Mouse (Mus musculus) gastrocnemius, adult 18-20 months (tissue): Measurements from ENCODE around the gene Cgrrf1. TPM values are rescaled to one million over a fixed set of nuclear protein-coding genes. Genes with fewer than 3 reads are reported as not detected.
A peak's percentile ranks its signal among the peaks of the same experiment; 100 is the strongest.

ENCODE experiments used
- DNase-seq: peaks from one replicate; pipeline ENCODE4 v3.0.0; 2021; ENCODE audit warnings: low spot score
- total RNA-seq, 2 experiments: library from RNA; stranded (reverse); gene quantifications; 2 replicates each; pipeline ENCODE4 v1.2.3; 2021

Gene Cgrrf1
- total RNA-seq, 2 experiments from 2014 or later, result 48.2 to 52.4 TPM

DNA sequence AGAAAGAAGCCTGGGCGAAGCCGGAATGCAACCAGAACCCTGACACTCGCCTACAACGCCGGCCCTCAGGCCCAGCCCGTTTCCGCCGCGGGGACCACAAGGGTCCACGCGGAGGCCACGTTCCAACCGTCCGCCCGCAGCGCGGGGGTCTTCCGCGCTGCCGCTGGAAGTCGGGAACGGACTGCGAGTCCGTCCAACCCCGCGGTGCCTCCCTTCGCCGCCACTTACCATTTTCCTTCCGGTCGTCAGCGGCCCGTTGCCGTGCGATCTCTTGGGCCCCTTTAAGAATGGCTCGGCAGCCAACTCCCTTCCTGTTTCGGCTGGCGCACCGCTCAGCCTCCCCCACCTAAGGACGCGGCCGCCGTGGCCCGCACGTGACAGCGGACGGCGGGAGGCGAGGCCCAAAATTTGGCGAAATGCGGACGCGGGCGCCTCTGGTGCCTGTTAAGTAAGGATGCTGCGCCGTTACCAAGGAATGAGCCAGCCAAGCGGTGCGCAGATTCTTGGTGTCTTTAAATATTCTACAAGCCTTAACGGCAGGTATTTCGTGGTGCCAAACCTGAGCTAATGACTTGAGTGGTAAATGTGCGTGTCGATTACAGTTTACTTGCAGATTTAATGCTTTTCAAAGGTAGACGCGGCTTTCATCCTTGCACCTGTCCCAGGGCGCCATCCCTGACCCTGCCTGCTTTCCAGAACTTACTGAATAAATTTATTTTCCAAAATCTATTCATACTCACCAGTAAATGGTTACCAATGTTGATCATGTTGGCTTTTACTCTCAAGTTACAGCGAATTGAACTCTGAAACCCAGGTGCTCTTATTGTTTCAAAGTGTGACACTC lies 9.8 kb upstream of the Cgrrf1 start, which contains the start of gene Gmfb:
Gene Gmfb, minus strand, starts transcription at position 370 of the 844 bp plus-strand sequence.
- DNase-seq, result peak; percentile 96

DNA sequence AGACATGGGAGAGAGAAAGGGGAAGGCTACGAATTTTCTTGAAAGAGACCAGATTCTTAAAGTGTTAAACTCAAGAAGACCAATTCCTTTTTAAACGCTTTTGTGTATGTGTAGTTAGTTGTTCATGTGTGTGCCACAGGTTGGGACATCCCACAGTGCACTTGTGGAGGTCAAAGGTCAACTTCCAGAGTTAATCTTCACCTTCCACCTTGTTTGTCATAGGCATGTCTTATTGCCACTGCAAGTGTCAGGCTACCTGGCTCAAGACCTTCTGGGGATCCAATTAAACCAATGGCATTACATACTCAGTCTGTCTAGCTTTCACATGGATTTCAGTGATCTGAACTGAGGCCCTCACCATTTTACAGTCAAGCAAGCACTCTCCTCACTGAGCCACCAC lies 7.9 kb upstream of the Cgrrf1 start:
- no peak for DNase-seq

DNA sequence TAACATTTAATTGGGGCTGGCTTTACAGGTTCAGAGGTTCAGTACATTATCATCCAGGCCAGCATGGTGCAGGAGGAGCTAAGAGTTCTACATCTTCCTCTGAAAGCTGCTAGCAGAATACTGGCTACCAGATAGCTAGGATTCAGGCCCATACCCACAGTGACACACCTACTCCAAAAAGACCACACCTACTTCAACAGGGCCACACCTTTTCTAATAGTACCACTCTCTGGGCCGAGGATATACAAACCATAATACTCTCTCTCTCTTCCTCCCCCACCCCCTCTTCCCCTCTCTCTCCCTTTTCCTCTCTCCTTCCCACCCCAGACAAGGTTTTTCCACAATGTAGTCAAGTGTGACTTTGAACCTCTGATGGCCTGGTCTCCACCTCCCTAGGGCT lies 4.5 kb upstream of the Cgrrf1 start:
- DNase-seq, result no peak

DNA sequence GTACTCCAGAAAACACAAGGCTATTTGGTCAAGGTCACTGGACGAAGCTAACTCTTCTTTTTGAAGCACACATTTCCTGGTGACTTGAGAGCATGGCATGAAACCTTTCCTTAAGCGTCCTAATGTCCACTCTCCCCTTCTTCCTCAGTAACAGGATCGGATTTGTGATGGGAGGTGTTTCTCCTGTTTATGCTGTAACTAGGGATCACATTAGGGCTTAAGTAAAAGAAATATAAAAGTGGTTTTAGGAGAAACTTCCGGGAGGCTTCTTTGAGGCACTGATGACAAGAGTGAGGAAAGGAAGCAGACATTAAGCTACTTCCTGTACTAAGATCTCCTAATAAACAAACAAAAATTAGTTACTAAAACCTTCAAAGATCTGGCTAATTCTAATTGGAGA lies 630 bp upstream of the Cgrrf1 start:
- DNase-seq, result no peak

DNA sequence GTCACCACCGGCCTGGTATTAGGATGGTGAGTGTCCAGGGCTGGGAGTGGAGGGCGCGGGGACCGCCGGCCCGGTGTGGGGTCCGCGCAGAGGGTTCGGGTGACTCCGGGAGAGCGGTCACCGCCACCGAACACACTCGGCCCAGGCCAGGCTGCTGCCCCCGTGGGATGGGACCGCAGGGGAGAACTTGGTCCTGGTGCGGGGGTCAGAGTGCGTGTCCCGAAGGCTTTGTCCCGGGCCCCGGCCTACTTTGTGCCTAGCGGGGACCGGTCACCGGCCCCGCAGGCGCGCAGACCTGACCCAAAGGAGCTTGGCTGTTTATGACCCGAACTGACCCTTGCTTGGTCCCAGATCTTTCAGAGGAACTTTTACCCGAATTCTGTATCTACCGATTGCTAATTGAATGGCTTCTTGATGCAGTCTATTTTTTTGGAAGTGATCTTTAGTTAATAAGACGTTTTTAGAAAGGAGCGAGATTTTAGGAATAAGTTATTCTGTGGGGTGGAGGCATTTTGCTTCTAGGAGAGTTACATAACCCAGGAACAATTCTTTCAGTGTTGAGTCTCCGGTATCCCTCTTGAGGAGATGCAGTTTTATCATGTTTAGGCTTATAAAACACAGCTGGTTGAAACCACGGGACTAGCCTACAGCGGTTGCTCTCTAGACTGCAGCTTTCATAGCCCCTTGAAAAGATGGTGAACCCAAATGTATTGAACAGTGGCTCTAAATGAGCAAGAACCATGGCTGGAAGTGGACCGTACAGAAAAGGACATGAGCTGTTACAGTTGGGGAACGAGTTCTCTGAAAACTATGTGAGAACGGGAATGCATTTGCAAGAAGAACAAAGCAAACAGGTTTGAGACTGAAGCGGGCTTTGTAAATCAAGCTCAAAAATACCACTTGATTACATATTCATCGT lies 688 bp downstream of the Cgrrf1 start:
- DNase-seq, result no peak

DNA sequence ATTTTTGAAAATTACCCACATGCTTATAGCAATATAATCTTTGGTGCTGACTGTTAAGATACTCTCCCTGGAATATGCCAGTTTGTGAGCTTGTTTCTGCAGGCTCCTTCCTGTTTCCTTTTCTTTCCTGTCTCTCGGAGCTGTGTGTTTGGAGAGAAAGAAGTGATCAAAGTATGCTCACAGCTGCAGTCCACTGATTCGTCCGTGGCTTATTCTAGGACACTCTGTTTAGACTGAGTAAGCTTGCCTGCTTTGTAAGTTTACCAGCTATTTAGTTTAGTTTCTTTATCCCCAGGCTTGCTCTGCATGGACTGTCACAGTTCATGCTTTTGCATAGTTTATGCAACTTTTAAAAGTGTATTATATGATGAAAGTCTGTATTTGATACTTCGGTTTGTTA lies 7.4 kb downstream of the Cgrrf1 start:
- DNase-seq, result no peak

DNA sequence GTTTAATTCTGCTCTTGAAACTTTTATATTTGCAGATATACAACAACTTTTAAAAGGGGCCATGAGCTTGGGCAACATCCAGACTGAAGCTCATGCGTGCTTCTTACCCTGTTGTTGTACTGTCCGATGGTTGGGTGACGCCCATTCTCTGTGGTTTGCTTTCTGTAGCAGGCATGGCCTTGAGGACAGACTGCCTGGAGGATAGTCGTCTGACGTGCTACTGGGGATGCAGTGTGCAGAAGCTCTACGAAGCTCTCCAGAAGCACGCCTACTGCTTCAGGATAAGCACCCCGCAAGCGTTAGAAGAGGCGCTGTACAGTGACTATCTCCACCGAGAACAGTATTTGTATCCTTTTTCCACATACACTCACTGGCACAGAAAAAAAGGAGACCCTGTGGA lies 13.8 kb downstream of the Cgrrf1 start:
- DNase-seq, result no peak

DNA sequence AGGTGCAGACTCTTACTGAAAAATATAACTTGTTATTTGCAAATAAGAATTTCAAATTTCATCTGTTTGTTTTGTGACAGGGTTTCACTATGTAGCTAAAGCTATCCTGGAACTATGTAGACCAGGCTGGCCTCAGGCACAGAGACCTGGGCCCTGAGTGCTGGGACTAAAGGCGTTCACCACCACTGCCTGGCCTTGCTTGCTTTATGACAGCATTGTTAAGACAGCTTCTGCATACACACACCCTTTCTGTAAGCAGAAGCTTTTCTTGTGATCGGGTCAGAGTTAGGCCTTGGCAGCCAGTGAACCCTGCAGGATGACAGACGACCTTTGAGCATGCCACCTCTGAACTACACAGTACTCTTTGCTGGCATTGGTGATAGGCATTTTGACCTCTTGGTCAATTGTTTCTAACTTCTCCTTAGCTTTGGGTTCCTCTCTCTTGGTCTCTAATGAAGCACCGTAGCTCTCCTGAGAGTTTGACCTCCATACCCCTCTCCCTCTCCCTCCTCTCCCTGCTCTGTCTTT lies 16.2 kb downstream of the Cgrrf1 start:
- no peak for DNase-seq

DNA sequence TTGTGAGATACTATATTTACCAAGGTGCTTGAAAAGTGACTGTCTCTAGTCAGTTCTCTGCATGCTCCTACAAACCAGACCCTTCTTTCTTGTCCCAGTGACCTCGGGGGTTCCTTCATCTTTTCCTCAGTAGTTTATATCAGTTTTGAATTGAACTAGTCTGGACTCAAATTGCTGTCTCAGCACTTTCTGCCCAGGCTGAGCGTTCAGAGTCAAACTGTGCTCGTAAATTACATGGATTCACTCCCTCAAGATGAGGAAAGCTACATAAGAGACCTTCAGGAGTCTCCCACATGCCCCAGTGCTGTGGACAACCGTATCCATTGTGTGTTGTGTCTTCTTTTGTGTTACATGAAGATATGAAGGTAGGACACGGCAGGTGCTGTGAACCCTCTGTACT lies 16.8 kb downstream of the Cgrrf1 start:
- DNase-seq, result no peak

DNA sequence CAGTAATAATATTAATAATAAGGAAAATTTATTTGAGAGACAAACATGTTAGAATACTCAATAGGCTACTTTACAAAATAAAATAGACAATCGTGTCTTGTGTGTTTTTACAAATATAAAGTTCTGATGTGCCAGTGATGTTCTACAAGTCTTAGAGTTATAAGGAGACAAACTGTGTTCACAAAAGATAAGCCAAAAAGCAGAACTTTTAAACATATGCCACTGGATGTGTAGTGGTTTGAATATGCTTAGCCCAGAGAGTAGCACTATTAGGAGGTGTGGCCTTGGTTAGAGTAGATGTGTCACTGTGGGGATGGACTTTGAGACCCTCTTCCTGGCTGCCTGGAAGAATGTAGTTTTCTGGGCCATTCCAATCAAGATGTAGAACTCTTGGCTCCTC lies 17.8 kb downstream of the Cgrrf1 start:
- no peak for DNase-seq

DNA sequence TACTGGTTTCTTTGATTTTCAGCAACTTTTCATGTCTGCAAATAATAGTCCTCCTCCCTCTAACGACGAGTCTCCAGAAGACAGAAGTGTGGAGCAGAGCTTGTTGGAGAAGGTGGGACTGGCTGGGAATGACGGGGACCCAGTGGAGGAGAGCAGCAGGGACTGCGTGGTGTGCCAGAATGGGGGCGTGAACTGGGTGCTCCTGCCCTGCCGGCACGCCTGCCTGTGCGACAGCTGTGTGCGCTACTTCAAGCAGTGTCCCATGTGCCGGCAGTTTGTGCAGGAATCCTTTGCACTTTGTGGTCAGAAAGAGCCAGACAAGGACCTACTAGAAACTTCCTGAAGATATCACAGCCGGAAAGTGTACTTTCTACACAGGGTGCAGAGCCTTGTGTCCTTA lies 21.8 kb downstream of the Cgrrf1 start:
- no peak for DNase-seq

DNA sequence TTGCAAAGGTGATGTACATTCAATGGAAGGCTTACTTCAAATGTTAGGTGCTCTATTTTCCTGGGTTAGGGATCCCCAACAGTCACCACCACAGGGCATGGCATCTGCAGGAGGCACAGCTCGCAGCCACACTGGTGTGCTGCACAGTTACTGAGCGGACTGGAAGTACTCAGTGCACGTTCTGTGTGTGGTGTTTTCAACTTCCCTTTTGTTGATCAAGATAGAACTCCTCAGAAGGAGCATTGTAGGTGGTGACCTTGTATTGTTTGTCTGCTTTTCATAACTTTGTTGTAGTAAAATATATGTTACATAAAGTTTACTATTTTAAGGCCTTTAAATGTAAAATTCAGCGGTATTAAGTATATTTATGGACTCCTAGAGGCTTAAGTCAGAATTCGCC lies 31.0 kb downstream of the Cgrrf1 start:
- DNase-seq, result no peak

DNA sequence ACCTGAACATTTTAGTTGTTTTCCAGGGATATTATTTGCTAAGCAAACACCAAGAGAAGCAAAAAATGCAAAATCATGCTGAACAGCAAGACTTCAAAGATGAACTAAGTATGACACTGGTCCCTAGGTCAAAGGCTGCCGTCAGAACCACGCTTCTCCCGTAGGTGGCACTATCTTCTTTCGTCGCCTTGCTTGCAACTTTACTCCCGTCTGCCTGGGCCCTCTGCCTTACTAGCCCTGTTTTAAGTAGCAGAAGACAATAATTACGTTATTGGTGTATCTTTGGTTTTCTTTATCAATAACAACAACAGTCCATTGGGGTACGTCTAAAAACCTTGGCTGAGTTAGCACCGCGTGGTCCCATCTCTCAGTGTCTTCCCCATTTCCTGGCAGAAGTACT lies 49.0 kb downstream of the Cgrrf1 start:
- peak; percentile 82 for DNase-seq

DNA sequence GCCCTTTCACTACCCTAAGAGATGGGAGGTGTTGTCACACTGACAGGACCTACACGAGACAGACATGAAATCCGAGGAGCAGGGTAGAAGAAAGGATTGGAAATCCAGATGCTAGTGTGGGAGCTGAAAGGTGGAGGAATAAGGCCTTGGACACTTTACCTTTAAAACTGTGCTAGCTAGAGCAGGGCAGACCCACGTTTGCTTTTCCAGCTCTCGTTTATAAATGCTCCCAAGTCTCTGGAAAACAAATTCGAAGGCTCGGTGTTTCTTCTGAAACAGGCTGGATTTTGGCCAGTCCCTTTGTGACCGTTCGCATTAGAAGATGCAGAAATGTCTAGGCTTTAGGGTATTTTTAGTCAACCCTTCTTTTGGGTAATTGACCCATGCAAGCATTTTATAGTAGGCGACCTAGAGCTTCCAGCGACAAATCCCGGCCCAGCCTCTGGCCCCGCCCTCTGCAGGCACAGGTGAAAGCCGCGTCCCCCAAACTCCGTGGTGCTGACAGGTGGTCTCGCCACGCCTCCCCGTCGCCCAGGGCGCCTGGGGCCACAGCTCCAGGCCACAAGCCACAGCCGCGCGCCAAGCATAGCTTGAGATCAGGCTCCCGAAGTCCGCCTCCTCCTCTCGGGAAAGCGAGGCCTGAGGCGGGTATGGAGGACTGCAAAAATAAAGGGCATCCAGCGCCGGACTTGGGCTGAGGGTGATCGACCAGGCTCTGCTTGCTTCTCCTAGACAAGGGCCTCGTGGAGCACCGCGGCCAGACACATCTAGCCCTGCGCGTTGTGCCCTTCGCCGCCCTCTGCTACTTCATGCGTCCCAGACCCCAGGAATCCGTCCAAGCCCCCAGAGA lies 49.9 kb downstream of the Cgrrf1 start:
- peak; percentile 60 for DNase-seq

DNA sequence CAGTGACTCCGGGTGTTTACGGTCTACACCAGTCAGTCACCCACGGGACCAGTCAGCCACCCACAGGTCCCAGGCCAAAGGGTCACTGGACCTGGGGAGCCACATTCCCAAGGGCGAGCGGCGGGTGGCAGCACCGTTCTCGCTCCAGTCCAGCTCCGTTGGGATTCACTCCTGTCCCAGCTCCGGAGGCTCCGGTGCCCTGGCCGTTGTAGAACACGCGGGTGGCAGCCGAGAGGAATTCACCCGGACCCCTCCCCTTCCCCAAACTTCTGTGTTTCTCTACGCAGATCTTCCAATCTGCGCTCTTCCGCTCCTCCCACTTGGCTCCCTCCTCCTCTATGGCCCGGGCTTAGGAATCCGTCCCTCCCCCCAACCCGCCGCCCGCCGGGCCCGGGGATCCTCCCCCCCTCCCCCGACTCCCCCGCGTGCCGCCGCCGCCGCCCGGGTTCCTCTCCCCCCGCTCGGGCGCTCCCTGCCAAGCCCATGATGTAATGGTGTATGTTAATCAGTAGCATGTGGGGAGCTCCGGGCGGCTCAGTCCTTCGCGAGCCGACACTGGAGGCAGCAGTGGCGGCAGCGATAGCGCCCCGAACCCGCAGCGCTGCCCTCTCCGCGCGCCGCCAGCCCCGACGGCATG lies 50.6 kb downstream of the Cgrrf1 start, which contains the start of gene Samd4:
Gene Samd4, plus strand, starts transcription at position 424 of the 637 bp plus-strand sequence.
- DNase-seq, result peak; percentile 92

DNA sequence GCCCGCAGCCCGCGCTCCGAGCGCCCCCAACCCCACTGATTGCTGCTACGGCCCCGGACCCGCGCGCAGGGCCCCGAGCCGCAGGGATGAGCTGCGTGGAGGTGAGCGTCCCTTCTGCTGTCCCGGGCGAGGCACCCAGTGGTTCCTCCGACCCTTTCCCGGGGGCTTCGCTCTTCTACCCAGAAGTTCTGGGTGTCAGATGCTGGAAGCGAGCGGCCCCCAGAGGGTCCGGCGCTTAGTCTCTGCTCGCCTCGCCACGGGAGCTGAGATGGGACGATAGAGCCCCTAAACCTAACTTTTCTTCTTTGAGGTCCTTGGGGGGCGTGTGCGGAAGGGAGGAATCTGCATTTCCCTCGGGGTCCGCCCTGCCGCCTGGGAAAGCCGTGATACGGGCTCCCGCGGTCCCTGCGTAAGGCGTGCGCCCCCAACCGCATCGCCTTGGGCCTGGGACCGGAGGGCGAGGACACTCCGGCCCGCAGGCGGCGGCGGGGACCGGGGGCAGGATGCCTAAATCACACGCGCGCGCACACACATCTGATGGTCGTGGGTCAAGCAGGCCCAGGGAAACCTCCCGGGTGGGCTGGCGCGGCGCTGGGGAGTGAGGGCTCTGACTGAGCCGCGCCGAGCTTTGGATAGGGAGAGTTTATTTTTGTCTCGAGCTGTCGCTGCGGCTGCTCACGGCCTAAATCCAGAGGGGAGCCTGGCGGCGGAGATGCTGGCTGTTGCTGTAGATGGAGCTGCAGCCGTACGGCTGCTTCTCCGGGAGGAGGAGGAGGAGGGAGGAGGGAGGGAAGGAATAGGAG lies 51.3 kb downstream of the Cgrrf1 start:
- DNase-seq, result peak; percentile 67

DNA sequence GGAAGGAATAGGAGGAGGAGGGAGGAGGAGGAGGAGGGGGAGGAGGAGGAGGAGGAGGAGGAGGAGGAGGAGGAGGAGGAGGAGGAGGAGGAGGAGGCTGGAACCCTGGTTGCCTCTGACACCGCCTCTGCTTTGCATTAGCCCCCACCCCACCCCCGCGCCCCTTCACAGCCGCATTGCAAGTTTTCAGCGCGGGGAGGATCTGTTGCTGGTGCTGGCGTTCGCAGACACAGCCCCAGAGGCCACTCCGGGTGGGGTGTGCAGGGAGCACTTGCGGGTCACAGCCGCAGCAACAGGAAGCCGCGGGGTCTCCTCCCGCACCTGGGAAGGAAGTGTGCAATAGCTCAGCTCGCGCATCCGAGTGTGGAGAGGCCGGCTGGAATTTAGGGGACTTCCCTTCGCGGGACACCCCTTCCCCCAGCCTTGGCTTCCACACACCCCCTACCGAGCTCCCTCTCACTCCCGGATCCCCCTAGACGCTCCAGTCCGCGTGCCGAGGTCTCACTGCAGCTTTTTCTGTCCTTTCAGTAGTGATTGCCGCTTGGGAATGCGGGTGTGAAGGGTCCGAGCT lies 52.0 kb downstream of the Cgrrf1 start:
- DNase-seq, result peak; percentile 41

DNA sequence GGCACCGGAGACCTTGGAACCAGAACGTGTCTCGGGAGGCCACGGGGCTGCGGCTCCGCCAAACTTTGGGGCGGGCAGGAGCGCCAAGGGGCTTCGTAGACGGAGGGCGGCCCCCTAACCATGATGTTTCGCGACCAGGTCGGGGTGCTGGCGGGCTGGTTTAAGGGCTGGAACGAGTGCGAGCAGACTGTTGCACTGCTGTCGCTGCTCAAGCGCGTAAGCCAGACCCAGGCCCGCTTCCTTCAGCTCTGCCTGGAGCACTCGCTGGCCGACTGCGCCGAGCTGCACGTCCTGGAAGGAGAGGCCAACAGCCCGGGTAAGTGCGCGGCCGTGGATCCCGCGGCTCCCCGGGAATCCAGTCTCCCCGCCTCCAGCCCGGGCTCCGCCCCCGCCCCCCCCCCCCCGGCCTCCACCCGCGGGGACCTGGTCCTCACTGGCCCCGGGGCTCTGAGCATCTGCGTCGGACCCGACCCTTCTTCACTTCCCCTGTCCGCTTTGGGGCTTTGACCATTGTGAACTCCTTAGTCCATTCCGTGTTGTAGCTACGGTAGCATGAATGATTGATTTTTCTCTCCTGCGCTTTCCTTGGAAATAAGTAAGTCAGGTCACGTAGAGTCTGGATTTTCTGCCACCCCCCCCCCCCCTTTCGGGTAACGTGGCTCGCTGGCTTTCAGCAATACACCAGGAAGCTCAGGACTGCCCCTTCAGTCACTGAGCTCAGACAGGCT lies 52.9 kb downstream of the Cgrrf1 start:
- peak; percentile 44 for DNase-seq

DNA sequence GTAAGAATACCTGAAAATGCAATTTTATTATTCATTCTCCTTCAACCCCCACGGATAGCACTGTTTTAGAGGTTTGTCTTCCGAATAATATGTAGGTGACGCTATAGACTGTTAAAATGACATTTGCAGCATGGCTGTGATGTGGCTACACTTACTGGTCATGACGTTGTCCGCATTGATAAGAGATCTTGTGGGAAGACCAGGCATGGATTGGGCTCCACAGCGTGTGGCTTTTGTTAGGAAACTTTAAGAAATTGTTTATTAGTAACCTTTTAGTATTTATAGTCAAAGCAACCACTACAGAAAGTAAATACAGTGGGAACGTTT lies 53.5 kb downstream of the Cgrrf1 start:
- no peak for DNase-seq
